Comparison of ENCODE assay signal across 21 mouse cellular contexts in the genomic region with DNA sequence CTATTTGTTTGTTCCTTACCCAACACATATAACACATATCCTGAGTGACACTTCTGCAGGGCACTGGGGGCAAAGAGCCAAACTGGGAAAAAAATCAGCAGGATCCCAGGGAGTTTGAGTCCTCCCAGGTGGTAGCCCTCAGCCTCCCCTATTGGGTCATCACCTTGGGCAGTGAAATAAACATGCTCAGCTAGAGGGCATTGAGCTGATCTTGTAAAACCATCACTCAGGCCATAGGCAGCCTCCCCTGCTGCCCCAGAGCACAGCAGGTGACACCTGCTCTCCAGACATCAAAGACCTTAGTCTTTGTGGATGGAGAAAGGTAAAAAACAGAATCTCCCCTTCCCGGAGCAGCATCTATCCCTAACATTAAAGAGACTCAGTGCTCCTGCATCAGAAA.
"Had no signal": no experiment of that assay in that cellular context is flagged by ENCODE, and none has a peak within 500 bp of the region (broad histone marks: within the 10 kb centered on the region; RNA-seq: fewer than 3 reads in every experiment).

No protein-coding gene starts in this region.

- H3K4me3 ChIP-seq: layer of hippocampus, adult 2 months; limb, embryonic 10.5 days; limb, embryonic 13.5 days; liver, embryonic 13.5 days; megakaryocyte, embryonic 14.5 days; midbrain, embryonic 10.5 days; neural tube, embryonic 13.5 days; stomach, embryonic 15.5 days had no signal

- H3K4me2 ChIP-seq: limb, embryonic 13.5 days; liver, embryonic 13.5 days; neural tube, embryonic 13.5 days; stomach, embryonic 15.5 days had no signal

- H3K36me3 ChIP-seq: limb, embryonic 10.5 days; limb, embryonic 13.5 days; liver, embryonic 13.5 days; midbrain, embryonic 10.5 days; neural tube, embryonic 13.5 days; stomach, embryonic 15.5 days had no signal

- H3K4me1 ChIP-seq: limb, embryonic 13.5 days; liver, embryonic 13.5 days; neural tube, embryonic 13.5 days; stomach, embryonic 15.5 days had no signal

- DNase-seq: kidney, adult 9 months; kidney, postnatal 14 days; layer of hippocampus, adult 9-11 months; liver, embryonic 13.5 days; lung, adult 2 months; lung, postnatal 36 days; midbrain, embryonic 14.5 days; retina, postnatal 1 day; right cerebral cortex, postnatal 25 days; spleen, adult 18-20 months; thymus, adult 18-20 months; thymus, postnatal 14 days; thymus, postnatal 4 days had no signal

- H3K9ac ChIP-seq: limb, embryonic 13.5 days; liver, embryonic 13.5 days; neural tube, embryonic 13.5 days; stomach, embryonic 15.5 days had no signal

- H3K27me3 ChIP-seq: limb, embryonic 13.5 days; liver, embryonic 13.5 days; neural tube, embryonic 13.5 days; stomach, embryonic 15.5 days had no signal

- H3K27ac ChIP-seq: layer of hippocampus, adult 2 months; limb, embryonic 10.5 days; limb, embryonic 13.5 days; liver, embryonic 13.5 days; midbrain, embryonic 10.5 days; neural tube, embryonic 13.5 days; stomach, embryonic 15.5 days had no signal

- ATAC-seq: intestine, postnatal 0 days had no signal

- H3K9me3 ChIP-seq: limb, embryonic 10.5 days; limb, embryonic 13.5 days; liver, embryonic 13.5 days; megakaryocyte, embryonic 14.5 days; midbrain, embryonic 10.5 days; neural tube, embryonic 13.5 days; stomach, embryonic 15.5 days had no signal
